Comparison of ENCODE assay signal across 8 mouse cellular contexts in the genomic region with DNA sequence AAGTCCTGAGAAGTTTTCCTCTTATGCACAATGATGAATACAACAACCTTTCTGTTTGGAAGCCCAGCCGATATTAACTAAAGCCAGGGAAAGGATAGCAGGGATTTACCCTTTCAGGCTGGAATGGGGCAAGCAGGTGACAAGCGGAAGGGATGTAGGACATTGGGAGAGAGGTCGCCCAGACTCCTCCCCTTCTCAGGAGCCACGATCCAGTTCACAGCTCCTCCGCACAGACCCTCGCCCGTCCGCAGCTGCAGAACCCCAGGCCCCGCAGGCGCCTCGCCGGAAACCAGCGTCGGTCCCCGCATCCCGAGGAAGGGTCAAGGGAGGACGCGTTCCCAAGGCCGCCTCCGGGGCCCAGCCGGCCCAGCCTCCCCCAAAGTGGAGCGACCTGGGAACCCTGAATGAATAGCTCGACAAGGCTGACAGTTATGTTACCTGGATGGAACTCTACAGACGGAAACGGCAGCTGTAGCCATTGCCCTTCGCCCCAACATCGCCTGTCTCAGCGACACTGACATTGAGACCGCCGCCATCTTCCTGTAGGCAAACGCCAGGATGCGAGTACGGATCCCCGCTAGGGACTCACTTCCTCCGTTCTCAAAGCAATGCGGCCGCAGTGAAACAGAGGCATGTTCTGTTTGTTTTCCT. TPM values are rescaled to one million over a fixed set of nuclear protein-coding genes. Genes with fewer than 3 reads are reported as not detected.
A peak's percentile ranks its signal among the peaks of the same experiment; 100 is the strongest.
DNase-seq lines count a peak whose midpoint lies in the region; ATAC-seq lines count a peak whose summit lies in the region.

No protein-coding gene starts in this region.

- H3K4me1 ChIP-seq in forebrain, embryonic 11.5 days (replicated peaks; ENCODE audit: control insufficient read depth, insufficient read depth, low read length), result peaks cover 5% of the 10 kb centered on the region; the same call in 1 of the 2 replicates
- H3K4me1 ChIP-seq in heart, embryonic 16.5 days (ENCODE audit: control insufficient read depth, insufficient read depth, low read length), result peaks cover 7% of the 10 kb centered on the region
- H3K4me1 ChIP-seq in liver, embryonic 15.5 days (replicated peaks), result peaks cover 18% of the 10 kb centered on the region
- no peaks in the 10 kb centered on the region for H3K4me1 ChIP-seq in neural tube, embryonic 12.5 days

- peak overlapping the region; percentile 75 for H3K27ac ChIP-seq in forebrain, embryonic 11.5 days (ENCODE audit: low read depth, low read length)
- H3K27ac ChIP-seq in heart, embryonic 16.5 days (ENCODE audit: low read length), result peak overlapping the region; percentile 83
- peak overlapping the region; percentile 45; the same call in 1 of the 2 replicates for H3K27ac ChIP-seq in liver, embryonic 15.5 days (replicated peaks)
- peak overlapping the region; percentile 67 for H3K27ac ChIP-seq in neural tube, embryonic 12.5 days

- peak; percentile 83 to 93 for DNase-seq in CD8-positive naive resting alpha-beta T cell, adult 2 months (ENCODE audit: low read depth in 2 of 2, low spot score in 2 of 2)
- peak; percentile 81 for DNase-seq in c-Kit-positive CD71-negative TER-119-negative erythroid progenitor cells, embryonic 14.5 days (ENCODE audit: low read depth)
- DNase-seq in forebrain, embryonic 11.5 days (ENCODE audit: low spot score), result peak; percentile 93
- peak; percentile 93 to 98 for DNase-seq in kidney, postnatal 36 days
- DNase-seq in telencephalon, adult 2 months (ENCODE audit: low read depth, low spot score), result peak; percentile 90

- peak overlapping the region; percentile 84 for H3K9ac ChIP-seq in forebrain, embryonic 11.5 days (ENCODE audit: low read length)
- peak overlapping the region; percentile 94 for H3K9ac ChIP-seq in heart, embryonic 16.5 days (ENCODE audit: low read length)
- H3K9ac ChIP-seq in liver, embryonic 15.5 days, result peak overlapping the region; percentile 71
- peak overlapping the region; percentile 80 for H3K9ac ChIP-seq in neural tube, embryonic 12.5 days

- H3K4me3 ChIP-seq in forebrain, embryonic 11.5 days (ENCODE audit: low read depth, low read length), result peak overlapping the region; percentile 94
- H3K4me3 ChIP-seq in heart, embryonic 16.5 days (ENCODE audit: low read length), result peak overlapping the region; percentile 94
- peak overlapping the region; percentile 80 for H3K4me3 ChIP-seq in liver, embryonic 15.5 days (replicated peaks)
- peak overlapping the region; percentile 87 for H3K4me3 ChIP-seq in neural tube, embryonic 12.5 days

- no peaks in the 10 kb centered on the region for H3K9me3 ChIP-seq in forebrain, embryonic 11.5 days (ENCODE audit: control insufficient read depth, low read length)
- 0 out of 2 replicates have a peak, but pooled peaks cover 2% of the 10 kb centered on the region for H3K9me3 ChIP-seq in heart, embryonic 16.5 days (replicated peaks; ENCODE audit: control insufficient read depth, low read length)
- no peaks in the 10 kb centered on the region for H3K9me3 ChIP-seq in liver, embryonic 15.5 days (replicated peaks)
- H3K9me3 ChIP-seq in neural tube, embryonic 12.5 days, result no peaks in the 10 kb centered on the region; the same call in 1 of the 2 replicates

- WGBS in forebrain, embryonic 11.5 days, result under 1% methylated on average over 37 of the region's 37 CpGs
- under 1% methylated on average over 37 of the region's 37 CpGs for WGBS in heart, embryonic 16.5 days
- WGBS in liver, embryonic 15.5 days (ENCODE audit: insufficient replicate concordance), result under 1% methylated on average over 37 of the region's 37 CpGs
- WGBS in neural tube, embryonic 12.5 days, result under 1% methylated on average over 37 of the region's 37 CpGs

- peak overlapping the region; percentile 71 for H3K4me2 ChIP-seq in forebrain, embryonic 11.5 days (ENCODE audit: low read depth, low read length, severe bottlenecking)
- peak overlapping the region; percentile 87 for H3K4me2 ChIP-seq in heart, embryonic 16.5 days (ENCODE audit: low read depth, low read length)
- H3K4me2 ChIP-seq in liver, embryonic 15.5 days, result peak overlapping the region; percentile 73
- peak overlapping the region; percentile 78 for H3K4me2 ChIP-seq in neural tube, embryonic 12.5 days (replicated peaks)

- H3K36me3 ChIP-seq in forebrain, embryonic 11.5 days (ENCODE audit: control insufficient read depth, insufficient read depth, low read length), result no peaks in the 10 kb centered on the region
- peaks cover 3% of the 10 kb centered on the region; the same call in 1 of the 2 replicates for H3K36me3 ChIP-seq in heart, embryonic 16.5 days (ENCODE audit: control insufficient read depth, insufficient read depth)
- H3K36me3 ChIP-seq in liver, embryonic 15.5 days (replicated peaks), result 0 out of 2 replicates have a peak, but pooled peaks cover under 1% of the 10 kb centered on the region
- H3K36me3 ChIP-seq in neural tube, embryonic 12.5 days, result no peaks in the 10 kb centered on the region

- no peaks in the 10 kb centered on the region for H3K27me3 ChIP-seq in forebrain, embryonic 11.5 days (ENCODE audit: control insufficient read depth, insufficient read depth, low read length)
- no peaks in the 10 kb centered on the region for H3K27me3 ChIP-seq in heart, embryonic 16.5 days (ENCODE audit: control insufficient read depth, insufficient read depth, low read length)
- H3K27me3 ChIP-seq in liver, embryonic 15.5 days, result no peaks in the 10 kb centered on the region; the same call in 1 of the 2 replicates
- H3K27me3 ChIP-seq in neural tube, embryonic 12.5 days (replicated peaks), result no peaks in the 10 kb centered on the region

- peak; percentile 88 for ATAC-seq in forebrain, embryonic 11.5 days (replicated peaks; ENCODE audit: low FRiP score)
- peak; percentile 89 for ATAC-seq in heart, embryonic 16.5 days (replicated peaks; ENCODE audit: extremely low read depth, insufficient read depth, low FRiP score)
- peak; percentile 87 for ATAC-seq in liver, embryonic 15.5 days (ENCODE audit: insufficient read depth)
- ATAC-seq in neural tube, embryonic 12.5 days (ENCODE audit: low FRiP score, low read depth), result peak; percentile 89

RNA-seq across cellular contexts. Expression of gene Ndufs4, which starts 0.4 kb away (rescaled TPM):
- 271 and 299 TPM in 2 replicates for polyA plus RNA-seq in forebrain, embryonic 11.5 days (2014; fragmentation: Nextera tagmentation; extraction: Ambion mirVana)
- polyA plus RNA-seq in heart, embryonic 16.5 days (2015; fragmentation: Nextera tagmentation; extraction: Ambion mirVana), result 409 and 418 TPM in 2 replicates
- 112 and 125 TPM in 2 replicates for polyA plus RNA-seq in liver, embryonic 15.5 days (2015; fragmentation: Nextera tagmentation; extraction: Ambion mirVana)
- polyA plus RNA-seq in neural tube, embryonic 12.5 days (2016; fragmentation: Nextera tagmentation; extraction: Ambion mirVana), result 308 and 323 TPM in 2 replicates

Comparison
In these comparisons a context has a peak if more than half of its experiments do, and no peak if none do; other contexts are left out.
1. Peak in every context shown above with its lines: DNase-seq, ATAC-seq, H3K4me3 ChIP-seq and H3K27ac ChIP-seq.